Mouse (Mus musculus) ovary, adult 18-20 months (tissue): ENCODE measurements at regions not wholly inside any gene's neighbourhood (a gene's known extent, or its start where the extent isn't known, plus 50 kb on each side); places are given as distances from the start of the nearest gene placed in this dataset.

Source experiments
- DNase-seq: peaks from one replicate; pipeline ENCODE4 v3.0.0; 2022; ENCODE audit warnings: low spot score, mixed read lengths

DNA sequence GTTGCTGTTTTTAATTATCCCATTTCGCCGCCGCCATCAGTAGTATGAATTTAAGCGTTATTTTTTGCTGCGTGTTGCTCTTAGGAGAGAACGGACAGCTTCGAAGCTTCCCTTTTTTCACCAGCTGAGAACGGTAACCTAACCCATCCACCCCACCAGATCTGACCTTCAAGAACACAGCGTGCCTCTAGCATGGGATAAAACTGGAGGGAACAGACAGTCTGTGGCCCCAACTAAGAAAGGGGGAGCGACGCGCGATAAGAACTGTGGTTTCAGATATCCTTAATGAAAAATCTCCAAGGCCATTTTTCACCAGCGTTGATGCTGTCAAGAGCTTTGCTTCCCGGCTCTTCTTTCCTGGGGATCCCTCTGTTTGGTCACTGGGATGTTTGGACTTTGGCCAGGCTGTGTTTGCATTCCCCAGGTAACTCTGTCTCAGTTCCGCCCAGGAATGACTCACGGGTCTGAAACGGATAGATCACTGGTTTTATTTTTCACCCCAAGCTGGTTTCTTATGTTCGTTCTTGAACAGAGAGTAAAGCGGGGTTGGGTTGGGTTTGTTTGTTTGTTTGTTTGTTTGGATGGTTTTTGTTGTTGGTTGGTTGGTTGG lies 184.1 kb upstream of the Fn1 start:
- no peak for DNase-seq

DNA sequence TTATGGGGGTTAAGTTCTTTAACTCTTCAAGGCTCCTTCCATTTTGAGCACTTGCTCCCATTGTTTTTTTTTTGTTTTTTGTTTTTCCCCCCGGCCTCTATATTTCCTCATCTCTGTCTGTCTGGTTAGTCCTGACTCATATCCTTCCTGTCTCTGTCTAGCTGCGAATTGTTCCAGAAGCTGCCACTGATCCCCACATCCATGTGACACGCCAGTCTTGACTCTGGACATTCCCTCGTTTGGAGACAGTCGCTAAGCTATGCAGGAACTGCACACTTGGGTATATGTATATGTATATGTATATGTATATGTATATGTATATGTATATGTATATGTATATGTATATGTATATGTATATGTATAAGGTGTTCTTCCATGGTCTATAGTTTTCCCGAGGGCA lies 177.4 kb upstream of the Fn1 start:
- DNase-seq: no peak

DNA sequence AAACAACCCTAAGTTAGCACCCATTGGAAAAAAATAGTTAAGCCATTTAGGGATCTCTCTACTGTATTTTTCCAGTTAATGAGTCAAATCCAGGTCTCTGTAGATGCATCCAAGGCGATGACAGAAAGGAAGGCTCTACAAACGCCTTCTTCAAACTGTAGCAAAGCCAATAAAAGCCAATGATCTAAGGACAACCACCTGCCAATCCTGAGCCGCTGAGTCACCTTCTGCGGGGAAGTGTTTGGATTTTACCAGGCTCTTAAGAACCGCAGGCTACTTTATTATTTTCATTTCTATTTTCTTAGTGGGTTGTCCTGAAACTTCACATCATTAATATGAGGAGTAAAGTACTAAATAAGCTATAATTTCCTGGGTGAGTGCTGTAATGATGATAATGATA lies 171.4 kb upstream of the Fn1 start:
- DNase-seq: no peak

DNA sequence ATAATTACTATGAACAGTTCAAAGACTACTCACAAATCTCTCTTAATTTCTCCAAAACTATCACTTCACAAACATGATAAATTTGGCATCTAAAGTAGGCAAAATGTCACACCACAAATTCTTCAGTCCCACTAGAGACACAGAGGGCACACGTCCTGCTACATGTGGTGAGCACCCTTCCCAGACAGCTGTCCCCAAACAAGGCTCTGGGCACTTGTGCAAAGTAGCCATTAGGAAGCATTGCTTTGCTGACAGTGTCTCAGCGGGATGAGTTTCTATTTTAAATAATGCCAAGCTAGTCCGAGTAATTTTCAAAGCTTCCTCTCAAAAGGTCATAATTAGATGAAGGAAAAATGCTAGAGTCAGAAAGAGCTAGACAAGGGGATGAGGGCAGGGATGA lies 169.1 kb upstream of the Fn1 start:
- DNase-seq: no peak

DNA sequence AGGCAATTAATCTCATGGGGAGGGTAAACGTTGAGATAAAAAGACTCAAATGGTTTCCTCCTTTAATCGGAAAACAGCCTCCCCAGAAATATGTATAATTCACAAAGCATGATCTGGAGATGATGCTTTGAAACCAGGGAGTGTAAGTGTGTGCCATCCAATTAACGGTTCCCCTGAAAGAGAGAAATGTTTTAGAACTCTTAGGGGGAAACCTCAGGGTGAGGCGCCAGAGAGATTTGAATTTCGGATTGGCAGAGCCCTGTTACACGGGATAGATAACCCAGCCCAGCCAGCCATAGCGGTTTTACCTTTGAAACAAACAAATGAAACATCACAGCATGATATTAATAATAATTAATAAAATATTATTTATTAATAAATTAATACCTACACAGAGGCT lies 168.1 kb upstream of the Fn1 start:
- no peak for DNase-seq

DNA sequence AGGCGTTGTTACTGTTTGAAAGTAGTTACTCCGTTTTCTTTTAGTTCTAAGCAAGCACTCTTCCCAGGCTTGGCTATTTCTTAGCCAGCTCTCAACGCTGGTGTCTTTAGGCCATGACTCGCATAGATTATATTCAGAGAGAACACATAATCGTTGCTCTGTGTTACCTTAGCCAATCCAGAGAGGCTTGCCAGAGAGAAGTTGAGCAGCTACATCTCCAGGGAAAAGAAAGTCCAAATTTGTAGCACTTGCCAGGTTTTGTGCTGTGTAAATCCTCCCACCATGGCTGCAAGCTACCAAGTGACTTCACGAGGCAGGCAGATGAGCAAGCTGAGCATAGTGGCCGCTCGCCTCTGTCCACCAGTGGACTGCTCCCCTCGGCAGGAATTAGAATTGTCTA lies 163.3 kb upstream of the Fn1 start:
- DNase-seq: no peak

DNA sequence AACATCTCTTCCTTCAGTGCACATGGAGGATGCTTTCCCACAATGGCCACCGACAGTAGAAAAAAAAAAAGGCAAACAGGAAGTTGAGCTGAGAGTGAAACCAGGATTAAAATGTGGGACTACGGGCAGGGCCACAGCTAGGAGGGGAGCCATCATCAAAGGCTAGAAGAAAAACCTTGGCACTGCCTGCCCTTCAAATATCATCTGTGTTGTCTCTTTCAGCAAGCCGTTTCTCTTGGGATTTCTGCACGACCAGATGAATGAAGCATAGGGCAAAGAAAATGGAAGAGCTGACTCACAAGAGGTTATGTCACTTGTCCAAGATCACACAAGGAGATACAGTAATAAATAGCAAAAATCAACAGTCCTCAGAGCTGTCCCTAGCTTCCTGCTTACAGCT lies 161.1 kb upstream of the Fn1 start:
- no peak for DNase-seq

DNA sequence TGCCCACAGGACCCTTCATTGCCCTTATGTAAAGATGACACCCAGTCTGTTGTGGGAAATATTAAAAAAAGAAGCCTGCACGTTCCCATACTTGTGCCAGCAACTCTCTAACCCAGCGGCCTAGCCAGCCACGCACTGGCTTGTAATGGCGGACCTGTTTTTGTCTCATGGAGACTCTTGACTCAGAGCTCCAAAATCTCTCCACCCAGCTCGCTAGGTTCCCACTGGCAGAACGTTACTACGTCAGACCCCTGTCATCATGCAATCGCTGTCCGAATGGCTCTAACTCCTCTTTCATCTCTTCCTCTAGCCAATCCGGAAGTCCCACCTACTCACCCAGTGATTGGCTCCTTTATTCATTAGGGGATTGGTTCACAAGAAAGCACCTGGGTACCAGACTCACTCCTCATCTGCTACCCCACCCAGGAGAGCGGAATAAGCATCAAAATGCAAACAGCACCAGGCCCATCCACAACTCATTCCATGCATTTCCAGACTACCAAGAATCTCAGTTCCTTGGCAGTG lies 159.2 kb upstream of the Fn1 start:
- no peak for DNase-seq

DNA sequence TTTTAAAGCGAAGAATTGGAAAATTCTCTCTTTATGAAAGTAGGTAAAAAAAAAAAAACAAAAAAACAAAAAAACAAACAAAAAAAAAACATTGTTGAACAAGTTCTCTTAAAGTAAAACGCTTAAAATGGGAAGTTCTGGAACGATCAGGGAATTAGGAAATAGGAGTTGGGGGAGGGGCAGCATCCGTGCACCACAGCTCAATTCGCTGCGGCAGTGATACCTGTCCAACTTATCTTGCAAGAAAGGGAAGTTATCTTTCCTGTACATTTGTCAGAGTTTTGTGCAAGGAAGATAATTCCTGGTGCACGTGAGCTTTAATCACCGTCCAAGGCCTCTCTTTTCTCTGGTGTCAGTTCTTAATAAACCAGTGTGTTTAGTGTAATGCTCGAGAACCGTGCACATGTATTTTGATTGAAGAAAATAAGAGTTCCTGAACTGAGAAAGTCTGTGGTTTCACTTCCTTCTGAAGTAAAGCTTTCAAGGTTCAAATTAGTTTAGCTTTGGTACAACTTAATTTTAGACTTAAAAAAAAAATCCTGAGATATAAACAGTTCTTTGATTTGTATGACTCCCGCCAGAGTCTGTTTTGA lies 158.3 kb upstream of the Fn1 start:
- no peak for DNase-seq

DNA sequence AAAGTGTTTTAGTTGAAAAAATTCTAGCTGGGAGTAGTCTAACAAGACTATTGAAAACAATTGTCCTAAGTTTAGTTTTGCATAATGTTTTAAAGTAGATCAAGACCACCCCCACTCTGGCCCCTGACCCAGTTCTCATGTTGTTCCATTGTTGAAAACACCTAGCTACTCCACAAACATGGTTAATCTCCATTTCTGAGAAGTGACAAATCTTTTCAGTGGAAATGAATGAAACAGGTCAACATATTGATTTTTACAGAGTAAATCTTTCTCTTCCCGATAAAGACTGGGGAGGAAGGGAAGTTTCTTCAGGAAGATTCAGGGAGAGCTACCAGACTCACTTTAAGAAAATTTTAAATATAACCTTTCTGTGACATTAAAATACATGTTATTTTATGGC lies 155.0 kb upstream of the Fn1 start:
- DNase-seq: no peak

DNA sequence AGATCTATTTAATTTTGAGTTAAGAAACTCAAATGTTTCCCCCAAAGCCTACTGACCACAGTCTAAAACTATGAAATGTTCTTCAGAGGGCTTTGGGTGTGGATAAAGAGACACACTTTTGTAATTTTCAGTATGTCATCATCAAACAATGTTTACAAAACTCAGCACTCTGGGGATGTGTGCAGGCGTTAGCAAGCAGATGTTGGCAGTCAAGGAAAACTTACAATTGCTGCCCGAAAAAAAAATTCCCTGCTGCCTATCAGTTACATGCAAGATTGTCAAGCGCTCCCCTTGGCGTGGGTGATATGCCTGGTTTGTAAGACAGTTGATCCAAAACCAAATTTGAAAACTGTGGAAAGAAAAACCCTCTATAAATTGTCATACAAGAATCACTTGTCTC lies 154.6 kb upstream of the Fn1 start:
- DNase-seq: no peak

DNA sequence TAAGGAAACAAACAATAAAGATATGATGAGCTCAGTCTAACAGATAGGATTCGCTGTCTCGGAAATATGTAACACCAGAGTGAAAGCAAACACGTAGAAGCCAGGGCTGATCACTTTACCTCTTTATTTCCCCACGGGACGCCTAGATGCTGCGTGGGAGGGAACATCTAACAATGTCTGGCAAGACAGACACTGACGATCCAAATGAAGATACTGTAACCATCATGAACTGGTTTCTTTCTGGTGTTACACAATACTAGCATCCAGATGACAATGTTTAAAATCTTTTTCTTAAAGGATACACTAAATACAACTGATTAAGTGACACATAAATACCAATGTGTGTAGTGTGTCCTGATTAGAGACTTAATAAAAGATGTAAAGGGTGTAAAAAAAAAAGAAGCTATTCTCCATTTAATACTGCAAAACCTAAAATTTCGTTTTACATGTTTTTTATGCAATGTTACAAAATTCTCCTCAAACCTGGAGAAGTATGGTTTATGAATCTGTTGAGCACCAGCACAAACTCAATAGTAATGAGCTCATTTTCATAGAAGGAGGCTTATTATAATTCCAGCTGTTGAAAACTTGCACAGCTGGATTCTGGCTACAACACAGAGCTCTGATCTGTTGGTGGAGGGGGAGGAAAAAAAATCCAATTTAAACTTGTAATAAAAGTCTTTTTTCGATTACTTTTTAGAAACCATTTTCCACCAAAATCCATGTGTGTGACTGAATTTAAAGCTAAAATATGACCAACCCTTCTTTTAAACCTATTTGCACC lies 148.5 kb upstream of the Fn1 start:
- DNase-seq: no peak

DNA sequence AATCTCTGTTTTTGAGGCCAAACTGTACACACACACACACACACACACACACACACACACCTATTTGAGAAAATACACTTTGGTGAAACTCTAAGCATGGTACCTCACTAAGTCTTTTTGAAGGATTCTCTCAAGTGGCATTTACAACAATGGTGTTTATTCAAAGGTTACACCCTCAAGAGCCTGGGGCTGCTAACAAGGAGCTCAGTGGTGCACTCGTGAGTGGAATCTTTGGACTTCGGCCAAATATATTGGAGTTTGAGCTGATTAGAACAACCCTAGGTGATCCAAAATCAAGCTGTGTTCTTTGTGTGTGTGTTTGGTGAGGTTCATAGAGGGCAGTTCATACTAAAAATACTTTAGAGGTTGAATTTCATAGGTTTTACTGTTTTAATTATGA lies 147.6 kb upstream of the Fn1 start:
- no peak for DNase-seq

DNA sequence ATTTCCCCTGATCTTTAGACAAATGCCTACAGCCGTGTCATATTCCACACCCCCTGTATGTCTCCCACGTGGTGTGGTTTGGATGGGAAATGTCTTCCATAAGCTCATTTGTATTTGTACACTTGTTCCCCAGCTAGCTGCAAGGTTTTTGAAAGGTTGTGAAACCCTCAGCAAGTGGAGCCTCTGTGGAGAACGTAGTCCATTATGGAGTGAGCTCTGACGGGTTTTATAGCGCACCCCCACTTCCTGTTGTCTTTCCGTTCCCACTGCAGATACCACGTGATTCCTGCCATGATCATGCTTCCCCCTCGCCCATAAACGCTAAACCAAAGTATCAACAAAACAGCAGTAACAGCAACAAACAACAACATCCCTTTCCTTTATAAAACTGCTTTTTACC lies 145.6 kb upstream of the Fn1 start:
- DNase-seq: no peak

DNA sequence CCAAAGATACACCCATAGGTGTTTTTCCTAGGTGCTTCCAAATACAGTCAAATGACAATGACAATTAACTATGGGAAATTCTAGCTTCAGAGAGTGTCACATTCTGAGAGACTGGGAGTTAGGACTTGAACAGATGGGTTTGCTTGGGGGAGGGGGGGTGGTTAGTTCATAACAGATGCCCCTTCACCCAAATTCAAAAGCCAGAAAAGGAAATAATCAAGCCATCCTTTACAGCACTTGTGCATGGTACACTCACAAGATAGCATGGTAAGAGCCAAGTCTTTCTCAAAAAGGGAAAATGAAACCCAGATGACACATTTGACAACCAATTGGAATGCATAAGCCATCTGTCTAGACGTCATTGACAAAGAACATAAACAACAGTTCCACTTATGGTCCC lies 135.4 kb upstream of the Fn1 start:
- DNase-seq: no peak

DNA sequence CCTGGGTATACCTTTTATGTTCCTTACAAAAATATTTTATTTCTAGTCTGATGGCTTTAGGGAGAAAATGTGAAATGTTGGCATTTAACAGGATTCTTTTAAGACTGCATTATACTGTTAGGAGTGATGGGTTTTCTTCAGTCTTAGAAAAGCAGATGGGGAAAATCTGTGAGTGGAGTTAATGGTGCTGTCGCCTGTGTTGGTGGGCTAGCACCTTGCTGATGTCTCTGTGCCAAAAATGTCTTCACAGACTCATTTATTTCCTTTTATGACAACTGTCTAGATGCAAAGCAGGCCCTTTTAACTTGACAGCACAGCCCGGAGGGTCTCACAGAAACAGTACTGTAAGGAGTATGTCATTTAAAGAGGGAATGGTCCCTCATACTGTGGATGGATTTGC lies 131.9 kb upstream of the Fn1 start:
- DNase-seq: no peak

DNA sequence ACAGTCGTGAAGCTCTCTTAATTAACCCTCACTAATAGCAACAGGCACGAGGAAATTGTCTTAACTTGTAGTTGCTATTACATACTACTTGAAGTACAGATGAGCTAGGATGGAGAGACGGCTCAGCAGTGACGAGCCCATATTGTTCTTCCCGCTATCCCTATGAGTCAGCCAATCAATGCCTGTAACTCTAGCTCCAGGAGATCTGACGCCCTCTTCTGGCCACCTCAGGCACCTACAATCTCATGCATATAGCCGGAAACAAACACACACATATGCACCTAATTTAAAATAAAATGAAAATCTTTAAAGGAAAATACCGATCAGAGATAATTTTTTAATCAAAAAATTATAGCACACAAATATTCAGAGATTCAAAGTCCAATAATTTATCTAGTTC lies 125.3 kb upstream of the Fn1 start:
- DNase-seq: no peak

DNA sequence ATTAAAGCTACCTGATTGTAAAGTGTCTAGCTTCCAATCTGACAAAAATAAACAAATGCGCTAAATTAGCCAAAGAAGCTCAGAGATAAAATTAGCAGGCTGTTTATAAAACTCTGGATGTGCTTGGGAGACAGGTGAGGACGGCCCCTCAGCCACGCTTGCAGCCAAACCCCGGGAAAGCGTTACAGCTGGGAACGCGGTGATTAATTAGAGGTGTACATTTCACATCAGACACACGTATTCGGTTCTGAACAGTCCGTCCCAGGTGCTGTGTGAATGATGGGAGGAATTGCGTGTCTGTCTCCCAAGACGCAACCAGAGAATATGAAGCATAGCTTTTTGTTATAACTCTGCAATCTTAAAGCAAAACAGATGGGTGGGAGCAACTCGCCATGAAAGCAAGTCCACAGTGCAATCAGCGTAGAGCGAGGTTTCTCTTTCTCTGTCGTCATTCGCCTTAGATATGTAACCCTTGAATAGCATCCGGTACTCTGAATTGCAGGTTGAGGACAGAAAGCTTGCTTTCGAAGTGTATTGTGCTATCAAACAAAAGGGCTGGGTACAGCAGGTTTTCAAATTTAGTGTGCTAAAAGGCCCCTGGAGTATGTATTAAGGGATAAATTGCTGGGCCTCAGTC lies 123.0 kb upstream of the Fn1 start:
- DNase-seq: no peak

DNA sequence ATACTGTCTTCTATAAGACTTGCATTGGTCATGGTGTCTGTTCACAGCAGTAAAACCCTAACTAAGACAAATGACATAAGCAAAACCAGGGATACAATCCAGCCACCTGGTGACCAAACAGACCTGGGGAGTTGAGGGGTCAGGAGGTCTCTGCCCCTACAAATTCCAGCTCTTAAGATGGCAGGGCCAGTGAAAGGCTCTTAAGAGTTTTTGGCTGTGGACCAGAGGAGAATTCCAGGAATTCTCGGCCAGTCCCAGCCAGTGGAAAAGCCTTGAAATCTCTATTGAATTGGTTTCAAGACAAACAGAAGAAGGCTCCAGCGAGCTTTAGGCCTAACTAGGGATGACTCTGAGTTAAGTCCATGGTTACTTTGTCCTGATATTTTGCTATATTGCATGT lies 119.5 kb upstream of the Fn1 start:
- DNase-seq: no peak

DNA sequence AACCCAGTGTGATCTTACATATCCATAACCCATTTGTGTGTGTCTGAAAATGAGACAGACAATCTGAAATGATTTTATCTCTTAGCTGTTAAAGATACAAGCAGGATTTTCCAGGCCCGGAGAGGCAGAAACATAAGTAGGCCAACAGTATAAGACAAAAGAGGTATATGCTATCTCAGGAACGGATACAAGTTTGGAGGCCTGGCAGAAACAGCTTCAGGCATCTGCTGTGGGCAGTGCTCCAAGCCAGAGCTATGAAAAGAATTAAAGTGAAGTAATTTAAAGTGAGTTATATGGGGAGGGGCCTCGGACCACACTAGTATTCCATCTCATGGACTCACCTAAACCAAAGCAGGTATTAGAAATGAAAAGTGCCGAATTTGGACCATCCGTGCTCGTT lies 118.8 kb upstream of the Fn1 start:
- no peak for DNase-seq

DNA sequence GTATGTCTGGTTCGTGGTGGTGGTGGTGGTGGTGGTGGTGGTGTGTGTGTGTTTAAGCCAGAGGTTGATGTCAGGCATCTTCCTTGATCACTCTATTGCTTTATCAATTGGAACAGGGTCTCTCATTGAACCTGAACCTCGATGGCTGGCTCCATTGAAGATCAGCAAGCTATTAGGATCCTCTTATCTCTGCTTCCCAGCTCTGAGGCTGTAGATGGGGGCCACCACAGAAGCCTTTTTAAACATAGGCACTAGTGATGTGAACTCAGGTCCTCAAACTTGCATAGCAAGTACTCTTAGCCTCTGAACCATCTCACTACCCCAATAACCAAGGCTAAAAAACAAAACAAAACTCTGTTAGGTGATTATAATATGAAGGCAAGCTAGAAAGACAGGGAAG lies 116.6 kb upstream of the Fn1 start:
- no peak for DNase-seq

DNA sequence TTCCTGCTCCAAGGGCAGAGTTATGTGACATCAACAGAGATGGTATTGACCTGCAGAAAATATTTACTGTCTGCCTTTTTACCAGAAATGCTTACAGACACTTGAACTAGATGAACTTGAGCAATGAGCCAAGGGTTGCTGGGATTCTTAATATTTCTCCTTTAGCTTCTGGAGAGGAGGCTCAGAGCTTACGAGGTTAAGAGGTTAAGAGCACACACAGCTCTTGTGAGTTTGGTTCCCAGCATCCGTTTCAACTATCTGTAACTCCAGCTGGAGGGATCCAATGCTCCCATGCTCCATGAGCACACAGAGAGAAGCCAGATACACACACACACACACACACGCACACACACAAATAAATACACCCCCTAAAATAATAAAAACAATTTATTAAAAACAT lies 114.7 kb upstream of the Fn1 start:
- no peak for DNase-seq

DNA sequence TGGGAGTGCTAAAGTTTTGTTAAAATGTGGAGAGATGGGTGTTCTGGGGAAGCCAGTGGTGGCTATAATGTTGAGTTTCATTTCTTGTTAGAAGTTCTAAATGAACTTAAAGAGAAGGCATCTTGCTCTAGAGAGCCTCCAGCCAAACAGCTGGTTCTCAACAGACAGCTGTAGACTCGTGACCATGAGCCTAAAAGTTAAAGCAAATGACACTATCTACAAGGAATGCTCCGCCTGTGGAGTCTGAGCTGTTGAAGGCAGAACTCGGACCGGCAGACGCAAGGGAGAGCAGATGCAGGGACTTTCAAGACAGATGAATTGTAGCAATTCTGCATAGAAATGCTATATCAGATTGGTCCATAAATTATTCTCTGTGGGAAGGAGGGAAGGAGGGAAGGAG lies 114.1 kb upstream of the Fn1 start:
- DNase-seq: no peak
